Mouse (Mus musculus): ENCODE measurements at regions not wholly inside any gene's neighbourhood (a gene's known extent, or its start where the extent isn't known, plus 50 kb on each side); places are given as distances from the start of the nearest gene placed in this dataset.

DNA sequence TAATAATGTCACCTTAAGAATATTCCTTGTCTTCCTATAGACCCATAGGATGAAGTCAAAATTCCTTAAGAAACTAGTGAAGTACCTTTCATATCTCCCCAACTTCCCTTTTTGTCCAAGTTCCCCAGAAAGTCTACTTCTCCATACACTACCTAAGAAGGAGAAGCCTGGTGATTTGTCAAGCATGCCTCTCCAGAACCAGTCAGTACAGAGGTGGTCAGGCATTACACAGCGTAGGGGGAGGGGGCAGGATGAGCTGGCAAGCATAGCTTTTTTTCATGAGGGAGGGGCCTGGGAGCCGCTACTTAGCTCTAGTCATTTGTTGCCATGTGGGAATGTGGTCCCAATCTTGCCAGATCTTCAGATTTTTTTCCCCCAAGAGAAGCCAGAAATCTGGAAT is 54.0 kb upstream of the Satb2 start:
- no peak for DNase-seq (ENCODE audit: low spot score)

DNA sequence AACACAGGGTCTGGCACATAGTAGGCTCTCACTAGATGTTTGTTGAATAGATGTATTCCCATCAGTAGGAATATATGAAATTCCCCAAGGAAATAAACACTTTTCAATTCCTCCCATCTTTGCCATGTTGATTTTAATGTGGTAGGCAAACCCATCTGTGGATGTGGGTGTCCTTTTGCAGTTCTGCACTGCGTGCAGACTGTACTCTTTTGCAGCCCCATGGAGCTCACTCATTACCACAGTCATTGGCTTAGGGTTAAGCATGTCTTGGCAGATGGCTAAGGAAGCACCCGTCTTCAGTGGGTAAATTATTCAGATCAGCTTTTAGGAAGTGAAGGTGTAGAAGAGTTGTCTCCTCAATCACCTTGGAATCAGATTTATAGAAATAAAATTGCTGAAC is 54.8 kb upstream of the Satb2 start:
- no peak for DNase-seq (ENCODE audit: low spot score)

DNA sequence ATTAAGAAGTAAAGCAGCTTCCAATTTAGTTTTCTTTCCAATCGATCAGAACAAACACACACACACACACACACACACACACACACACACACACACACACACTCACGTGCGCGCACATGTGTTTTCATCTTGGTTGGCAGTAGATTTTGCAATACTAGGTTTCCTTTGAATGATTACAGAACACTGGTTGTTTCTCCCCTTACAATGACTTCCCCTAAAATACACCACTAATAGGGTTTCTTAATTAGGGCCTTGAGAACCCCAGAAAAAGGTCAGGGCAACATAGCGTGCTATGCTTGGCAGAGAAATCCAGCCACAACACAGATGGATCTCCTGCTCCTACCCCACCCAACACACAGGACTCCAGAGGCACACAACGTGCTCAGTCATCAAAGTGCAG is 56.0 kb upstream of the Satb2 start:
- no peak for DNase-seq (ENCODE audit: low spot score)

DNA sequence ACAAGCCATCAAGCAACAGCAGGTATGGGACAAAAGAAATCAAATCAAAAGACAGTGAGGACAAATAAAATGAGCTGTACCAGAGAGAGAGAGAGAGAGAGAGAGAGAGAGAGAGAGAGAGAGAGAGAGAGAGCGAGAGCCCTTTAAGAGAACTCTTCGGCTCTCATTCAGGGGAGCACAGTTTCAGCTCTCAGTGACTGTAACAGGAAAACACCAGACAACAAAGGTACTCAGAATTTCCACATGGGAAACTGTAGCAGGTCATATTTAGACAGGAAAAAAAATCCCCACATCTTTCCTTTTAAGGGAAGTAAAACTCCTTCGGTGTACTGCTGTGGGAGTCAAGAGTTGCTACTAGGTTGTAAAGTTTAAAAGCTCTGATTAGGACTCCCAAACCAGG is 57.9 kb upstream of the Satb2 start:
- no peak for DNase-seq (ENCODE audit: low spot score)

DNA sequence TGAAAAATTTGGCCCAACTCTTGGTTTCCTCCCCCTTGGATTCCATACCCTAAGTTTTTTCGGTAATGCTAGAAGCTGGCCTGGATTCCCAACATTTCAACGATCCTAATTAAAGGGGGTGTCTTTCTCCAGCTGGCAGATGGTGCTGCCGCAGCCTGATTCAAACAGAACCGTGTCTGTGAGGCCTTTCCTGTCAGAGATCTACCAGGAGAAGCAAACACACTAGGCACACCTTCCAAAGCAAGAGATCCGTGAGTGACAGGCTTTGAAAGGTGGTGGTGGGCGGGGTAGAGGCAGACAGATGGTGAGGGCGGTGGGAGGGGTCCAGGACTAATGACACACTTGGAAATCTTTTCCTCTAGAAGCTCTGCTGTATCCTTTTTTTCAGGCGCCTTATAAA is 61.8 kb upstream of the Satb2 start:
- DNase-seq (ENCODE audit: low spot score): no peak

DNA sequence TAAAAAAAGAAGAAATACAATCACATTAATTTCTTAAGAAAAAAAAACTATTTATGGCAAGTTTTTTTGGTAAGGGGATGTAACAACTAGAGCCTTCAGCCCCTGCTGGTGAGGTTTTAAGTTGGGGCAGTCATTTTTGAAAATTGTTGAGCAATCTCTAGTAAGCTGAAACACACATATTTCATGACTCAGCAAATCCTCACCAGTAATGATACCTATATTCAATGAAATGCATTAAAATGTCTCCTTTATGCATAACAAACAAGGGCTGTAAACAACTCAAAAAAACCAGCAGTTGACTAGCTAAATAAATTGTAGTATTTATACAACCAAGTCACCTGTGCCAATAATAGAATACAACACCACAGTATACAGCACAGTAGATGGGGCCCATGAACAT is 63.1 kb upstream of the Satb2 start:
- no peak for DNase-seq (ENCODE audit: low spot score)

DNA sequence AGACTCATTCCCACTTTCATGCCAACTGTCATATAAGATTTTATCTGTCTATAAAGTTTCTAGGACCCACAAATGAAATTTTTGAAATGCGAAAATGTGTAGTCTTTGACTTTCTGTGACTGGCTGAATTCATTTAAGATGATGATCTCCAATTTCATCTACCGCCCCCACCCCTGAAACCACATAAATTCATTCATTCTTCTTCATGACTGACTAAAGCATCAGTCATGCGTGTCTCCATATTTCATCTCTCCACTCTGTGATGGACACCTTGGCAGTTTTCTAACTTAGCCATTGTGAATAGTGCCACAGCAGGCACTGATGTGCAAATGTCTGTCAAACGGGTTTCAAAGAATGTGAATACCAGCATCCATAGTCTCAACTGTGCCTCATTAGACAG is 75.4 kb upstream of the Satb2 start:
- no peak for DNase-seq (ENCODE audit: low spot score)

DNA sequence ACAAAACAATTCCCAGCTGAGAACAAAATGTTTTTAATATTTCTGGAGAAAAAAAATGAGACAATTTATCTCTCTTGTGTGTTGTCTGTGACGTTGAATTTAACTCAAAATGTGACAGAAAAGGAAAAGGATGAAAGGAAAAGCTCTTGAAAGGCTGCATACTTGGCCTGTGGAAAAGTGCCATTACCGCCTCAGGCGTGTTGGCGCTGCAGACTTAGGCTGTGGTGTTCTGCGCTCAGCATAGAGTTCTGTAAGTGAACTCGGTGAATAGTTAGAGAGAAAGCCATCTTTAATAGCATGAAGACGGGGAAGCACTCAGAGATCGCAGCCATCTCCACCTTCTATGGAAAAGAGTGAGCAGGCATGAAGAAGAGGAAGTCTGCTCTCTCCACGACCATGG is 77.5 kb upstream of the Satb2 start:
- no peak for DNase-seq (ENCODE audit: low spot score)

DNA sequence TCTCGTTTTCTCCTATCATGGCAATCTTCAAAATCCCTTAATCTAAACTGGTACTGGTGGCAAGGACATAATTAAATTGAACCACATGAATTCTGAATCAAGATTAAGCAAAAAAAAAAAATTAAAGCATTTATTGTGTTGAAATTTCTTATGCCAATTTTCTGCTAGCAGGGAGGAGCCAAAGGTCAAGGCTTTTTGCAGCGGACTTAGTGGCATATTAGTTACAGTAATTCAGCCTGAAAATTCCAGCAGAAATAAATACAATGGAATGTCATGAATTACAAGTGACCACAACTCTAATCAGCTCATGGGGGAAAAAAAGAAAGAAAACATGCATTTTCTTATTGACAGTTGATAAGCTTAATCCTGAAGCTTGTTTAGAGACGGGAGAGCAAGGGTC is 80.8 kb upstream of the Satb2 start:
- DNase-seq (ENCODE audit: low spot score): no peak

DNA sequence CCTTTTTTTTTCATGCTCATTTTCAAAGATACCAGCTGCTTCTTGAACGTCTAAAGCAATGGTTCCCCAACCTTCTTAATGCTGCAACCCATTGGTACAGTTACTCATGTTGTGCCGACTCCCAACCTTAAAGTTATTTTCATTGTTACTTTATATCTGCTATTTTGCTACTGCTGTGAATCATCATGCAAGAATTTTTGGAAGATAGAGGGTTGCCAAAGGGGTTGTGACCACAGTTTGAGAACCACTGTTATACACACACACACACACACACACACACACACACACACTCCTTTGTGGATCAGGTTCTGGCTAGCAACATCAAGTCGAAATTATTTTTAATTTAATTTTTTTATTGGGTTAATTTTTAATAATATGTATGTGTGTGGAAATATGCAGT is 96.8 kb upstream of the Satb2 start:
- no peak for DNase-seq (ENCODE audit: low spot score)

DNA sequence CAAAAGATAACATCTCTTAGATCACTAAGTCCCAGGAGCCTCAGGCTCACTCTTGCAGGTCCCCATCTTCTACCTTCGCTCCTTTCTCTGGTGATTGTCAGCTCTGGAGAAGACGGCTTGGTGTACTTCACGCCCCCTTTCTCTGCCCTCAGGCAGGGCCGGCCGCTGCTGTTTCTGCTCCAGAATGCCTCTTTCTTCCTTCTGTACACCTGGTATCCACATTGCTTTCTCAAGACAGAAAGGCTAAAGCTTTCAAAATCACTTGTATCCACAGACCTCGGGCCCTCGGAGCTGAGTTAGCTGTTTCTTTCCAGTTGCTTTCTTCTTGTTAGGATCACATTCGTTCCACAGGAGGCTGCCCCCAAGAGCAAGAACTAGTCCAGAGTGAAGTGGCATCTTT is 98.2 kb upstream of the Satb2 start:
- no peak for DNase-seq (ENCODE audit: low spot score)

DNA sequence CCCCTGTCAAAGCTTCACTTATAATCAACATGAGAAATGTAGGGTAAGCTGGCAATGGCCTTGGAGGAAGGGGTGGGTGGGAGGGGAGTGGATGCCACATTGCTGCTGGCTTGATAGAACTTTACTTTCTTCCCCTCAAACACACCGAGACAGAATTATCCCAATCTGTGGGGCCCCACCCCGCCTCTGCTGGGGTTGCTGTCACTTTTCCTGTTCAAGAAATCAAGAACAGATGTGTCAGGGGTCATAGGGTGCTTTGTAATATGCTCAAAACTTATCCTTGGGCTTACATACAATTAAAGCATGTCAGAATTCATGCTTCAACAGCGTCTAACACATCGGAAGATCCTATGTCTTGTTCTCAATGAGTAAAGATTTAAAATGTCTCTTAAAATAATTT is 101.9 kb upstream of the Satb2 start:
- DNase-seq (ENCODE audit: low spot score): no peak

DNA sequence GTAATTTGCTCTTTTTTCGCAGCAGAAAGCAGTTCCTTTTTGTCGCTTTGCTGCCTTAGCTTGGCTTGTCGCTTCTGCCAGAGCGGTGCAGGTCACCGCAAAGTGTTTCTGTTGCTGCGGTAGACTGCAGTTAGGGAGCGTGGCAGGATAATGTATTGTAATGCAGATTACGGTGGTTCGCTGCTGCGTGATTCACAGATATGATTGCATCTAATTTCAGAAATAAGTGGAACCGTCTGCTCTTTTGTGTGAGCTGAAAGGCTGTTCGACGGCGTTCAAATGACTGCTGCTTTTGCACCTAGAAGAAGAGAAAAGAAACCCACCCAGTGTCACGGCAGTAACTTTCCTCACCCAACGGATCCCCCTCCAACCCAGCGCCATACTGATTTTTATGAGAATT is 104.7 kb upstream of the Satb2 start:
- no peak for DNase-seq (ENCODE audit: low spot score)

DNA sequence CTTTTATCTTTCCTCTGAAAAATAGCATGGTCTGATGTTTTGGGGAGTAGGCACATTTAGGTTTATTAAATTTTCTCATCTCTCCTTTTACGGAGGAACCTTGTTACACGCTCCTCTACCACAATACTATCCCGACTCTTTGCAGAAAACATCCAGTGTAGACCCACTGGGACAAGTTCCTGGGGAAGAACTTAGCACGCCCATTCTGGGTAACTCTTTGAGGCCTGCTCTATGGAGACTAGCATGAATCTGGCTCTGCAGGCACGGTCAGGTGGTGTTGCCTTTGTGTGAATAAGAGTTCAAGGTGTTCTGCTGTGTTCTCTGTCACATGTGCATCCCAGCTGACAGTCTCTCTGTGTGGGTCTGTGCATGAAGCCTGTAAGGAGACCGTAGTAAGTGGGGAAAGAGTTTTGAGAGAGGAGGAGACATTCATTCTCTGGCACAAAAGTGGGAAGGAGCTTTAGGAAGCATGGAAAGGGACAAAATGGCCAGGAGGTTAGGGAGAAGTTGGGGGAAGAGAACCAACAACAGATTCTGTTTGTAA is 105.2 kb upstream of the Satb2 start:
- DNase-seq (ENCODE audit: low spot score): no peak

DNA sequence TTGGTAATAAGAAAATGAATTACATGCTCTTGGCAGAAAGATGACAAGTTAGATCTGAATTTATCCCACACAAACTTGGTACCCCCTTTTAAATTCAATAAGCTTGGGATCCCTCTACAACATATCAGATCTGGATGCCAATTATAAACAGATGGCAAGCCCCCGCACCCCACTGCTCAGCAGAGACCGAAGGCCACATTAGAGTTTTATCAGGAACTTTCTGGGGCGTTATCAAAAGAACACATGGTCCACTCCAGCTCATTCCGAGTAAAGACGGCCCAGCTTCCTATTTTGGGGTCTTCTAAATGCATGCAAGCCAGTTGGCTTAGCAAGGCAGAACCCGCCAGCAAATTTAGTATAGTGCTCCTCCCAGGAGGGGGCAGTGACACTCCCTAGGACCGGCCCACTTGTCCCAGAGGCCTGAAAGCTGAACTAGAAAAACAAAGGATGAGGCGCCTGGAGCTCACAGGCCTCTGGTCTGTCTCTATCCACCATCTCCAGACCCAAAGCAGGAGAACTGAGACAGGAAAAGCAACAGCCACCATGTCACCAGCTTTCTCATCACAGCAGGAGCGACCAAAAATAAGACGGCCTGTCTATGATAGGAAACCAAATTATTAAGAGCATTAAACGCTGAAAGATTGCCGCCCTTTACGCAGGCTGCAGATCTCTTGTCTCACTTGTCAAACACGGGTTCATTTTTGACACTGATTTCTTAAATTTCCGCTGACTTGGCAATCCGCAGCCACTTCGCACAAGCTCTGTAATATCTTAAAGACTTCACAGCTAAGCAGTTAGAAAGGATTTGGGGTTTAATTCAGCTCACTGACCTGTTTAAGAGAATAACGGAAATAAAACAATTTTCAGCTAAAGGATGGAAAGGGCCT is 117.2 kb upstream of the Satb2 start:
- no peak for DNase-seq (ENCODE audit: low spot score)

DNA sequence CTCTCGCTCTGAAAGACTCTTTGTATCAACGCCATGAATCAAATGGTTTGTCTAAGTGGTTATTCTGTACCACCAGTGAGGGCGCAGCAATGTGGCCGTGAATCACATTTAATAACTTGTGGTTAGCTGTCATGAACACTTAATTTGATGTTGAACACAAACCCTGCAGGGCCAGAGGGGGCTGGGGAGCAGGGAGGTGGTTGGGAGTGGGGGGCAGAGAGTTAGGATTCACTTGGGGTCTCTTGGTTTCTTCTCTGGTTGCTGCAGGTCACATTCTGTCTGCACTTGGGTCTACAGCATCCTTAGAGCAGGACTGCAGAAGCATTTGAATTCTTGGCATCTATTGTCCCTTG is 117.8 kb upstream of the Satb2 start:
- no peak for DNase-seq (ENCODE audit: low spot score)

DNA sequence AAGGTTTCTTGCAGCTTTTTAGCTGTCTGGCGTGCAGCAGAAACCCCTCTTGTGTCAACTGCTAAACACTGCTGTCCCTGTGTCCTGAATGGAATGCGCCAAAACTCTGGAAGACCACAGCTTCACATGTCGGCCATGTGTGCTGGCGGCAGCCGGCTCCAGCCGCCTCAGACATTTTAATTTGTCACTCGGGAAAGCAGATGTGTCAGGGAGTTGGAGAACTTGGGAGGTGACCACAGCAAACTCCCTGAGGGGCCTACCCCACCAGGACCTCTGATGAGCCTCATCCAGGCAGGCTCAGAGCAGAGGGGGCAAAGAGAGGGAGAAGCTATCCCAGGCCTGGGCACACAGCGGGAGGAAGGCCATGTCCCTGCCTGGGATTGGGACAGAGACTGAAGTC is 118.3 kb upstream of the Satb2 start:
- DNase-seq (ENCODE audit: low spot score): no peak

DNA sequence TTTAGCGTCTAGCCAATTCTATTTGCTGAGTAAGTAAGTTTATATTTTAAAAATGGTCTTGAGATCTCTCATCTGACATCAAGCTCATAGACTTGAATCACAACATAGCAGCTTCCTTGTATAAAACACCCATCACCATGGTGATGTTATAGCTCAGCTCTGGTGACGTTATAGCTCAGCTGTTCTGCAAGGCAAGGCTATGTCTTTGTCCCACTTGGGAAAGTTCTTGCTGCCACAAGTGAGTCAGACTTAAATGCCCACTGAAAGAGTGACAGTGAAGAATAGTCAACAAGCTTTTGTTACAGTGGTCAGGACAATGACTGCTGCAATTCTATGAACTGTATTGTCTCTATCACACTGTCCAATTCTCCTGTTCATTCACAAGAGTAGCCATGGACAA is 122.2 kb upstream of the Satb2 start:
- DNase-seq (ENCODE audit: low spot score): no peak

DNA sequence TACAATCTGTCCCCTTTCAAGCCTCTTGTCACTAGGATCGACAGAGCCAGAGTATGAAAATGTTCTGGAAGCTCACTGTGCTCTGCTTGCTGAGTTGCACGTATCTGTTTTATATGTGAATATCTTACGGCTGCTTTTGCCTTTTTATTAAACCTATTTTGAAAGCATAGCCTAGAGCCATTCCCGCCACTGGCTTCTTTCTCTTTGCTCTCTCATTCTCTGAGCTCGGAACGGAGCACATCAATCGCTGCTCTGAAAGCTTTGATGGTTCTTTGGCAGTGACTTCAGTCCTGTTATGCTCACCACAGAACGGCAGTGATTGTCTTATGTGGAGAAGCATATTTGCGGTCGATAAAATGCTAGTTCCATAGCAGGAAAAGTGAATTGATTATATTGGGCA is 128.9 kb upstream of the Satb2 start:
- no peak for DNase-seq (ENCODE audit: low spot score)

DNA sequence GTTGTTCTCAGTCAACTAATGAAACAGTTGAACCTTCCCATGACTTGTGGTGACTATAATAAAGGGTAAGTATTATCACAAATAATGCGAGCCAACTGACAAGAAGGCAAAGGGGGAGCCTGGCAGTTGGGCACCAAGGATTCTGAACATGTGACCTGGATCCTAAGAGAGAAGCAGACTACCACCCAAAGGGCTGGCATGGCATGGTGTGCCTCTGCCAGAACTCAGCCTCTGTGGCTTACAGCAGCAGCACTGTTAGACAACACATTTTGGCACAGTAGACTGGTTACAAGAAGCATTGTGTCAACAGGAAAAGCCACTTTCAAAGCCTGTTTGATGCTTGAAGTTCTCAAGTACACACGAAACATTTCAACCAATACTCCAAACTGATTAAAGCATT is 142.2 kb upstream of the Satb2 start:
- DNase-seq (ENCODE audit: low spot score): no peak

DNA sequence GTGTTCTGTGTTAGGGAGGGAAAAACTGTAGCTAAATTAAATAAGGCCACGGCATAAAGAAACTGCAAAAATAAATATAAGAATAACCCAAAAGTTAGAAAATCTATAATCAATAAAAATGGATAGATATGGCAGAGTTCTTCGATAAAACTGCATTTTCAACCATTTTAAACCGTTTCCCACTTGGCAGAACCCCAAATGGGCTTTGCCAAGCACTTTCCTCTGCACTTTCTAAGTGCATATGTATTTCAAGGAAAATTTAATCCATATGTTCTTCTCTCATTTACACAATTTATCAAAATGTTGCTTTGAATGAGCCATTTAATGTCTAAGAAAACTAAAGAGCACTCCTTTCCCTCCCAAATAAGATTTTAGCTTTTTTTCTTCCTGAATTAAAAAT is 165.7 kb upstream of the Satb2 start:
- no peak for DNase-seq (ENCODE audit: low spot score)

DNA sequence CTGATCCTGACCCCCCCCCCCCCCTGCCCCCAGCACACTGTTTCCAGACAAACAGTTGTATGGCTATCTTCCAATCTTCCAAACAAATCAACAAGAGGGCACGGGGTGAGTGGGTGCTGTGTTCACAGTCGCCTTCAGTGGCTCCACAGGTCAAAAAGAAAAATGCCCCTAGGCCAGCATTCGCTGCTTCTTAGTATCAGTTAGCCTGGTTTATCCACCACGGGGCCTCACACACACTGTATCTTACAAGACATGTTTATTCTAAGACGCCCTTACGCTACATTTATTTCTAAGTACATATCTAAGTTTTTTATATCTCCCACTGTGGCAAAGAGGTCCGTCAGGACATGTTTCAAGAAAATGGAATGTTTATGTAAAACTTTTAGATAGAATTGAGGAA is 177.4 kb upstream of the Satb2 start:
- DNase-seq (ENCODE audit: low spot score): no peak

DNA sequence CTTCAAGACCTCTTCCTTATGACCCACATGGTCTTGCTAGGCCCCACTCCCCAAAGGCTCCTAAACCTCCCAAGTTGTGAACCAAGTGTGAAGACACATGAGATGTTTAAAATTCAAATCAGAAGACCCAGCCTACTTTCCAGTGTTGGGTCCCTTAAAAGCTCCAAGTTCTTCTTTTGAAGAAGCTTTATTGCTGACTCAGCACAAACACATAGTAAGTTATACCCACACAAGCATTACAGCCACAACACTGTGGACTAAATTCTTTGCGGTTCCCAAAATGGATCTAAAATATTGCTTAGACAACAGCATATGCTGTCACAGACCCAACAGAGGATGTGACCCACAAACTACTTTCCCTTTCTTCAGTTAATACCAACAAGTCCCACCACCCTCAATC is 186.0 kb upstream of the Satb2 start:
- no peak for DNase-seq (ENCODE audit: low spot score)

DNA sequence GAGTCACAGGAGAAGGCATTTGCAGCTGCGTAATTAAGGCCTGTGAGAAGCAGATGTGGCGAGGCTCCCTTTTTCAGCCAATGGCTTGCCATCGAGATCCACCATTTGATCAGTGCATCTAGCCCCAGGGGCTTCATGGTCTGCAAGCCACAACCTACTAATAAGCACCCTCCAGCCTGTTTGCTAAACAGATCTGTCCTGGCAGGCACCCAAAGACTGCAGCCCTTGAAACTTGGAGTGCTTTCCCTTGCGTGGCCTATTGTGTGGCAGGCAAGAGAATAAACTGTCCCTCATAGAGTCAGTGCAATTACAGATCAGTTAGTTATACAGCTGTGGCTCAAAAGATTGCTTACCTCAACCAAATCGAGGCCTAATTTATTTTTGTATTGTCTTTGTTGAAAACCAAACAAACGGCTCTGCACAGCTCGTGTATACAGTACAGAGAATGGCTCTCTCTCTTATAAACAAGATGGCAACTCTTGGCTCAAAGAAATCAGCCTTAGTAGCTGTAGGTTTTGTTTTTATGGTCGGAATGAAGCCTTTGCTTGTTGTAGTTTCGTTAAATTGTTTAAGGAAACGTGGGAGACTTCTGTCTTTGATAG is 195.9 kb upstream of the Satb2 start:
- DNase-seq (ENCODE audit: low spot score): no peak
